Mouse (Mus musculus) limb, embryonic 14.5 days (tissue): ENCODE data around the gene Galntl6. TPM values are rescaled to one million over a fixed set of nuclear protein-coding genes. Genes with fewer than 3 reads are reported as not detected.

Experiments
- ATAC-seq: fragments of 200-750 bp; cut with Nextera tagmentation; 2 replicates; pipeline ENCODE4 v1.8.0; 2017; ENCODE audit warnings: low read depth, moderate number of reproducible peaks, moderate TSS enrichment; ENCODE audit not compliant: low FRiP score
- DNase-seq: peaks from one replicate; pipeline ENCODE4 v3.0.0-alpha.2; 2015; ENCODE audit warnings: low spot score
- H3K27ac ChIP-seq: fragments of 300-500 bp; sonication (generic); replicated peaks from 2 replicates; pipeline ENCODE4 v1.5.1; 2014; ENCODE audit warnings: low read depth, mild to moderate bottlenecking, low read length, moderate library complexity, mixed read lengths
- H3K27me3 ChIP-seq: fragments of 300-500 bp; sonication (generic); 2 replicates; pipeline ENCODE4 v1.6.1; 2014; ENCODE audit warnings: low read length, mixed read lengths; ENCODE audit not compliant: control insufficient read depth, insufficient read depth
- H3K36me3 ChIP-seq: fragments of 300-500 bp; sonication (generic); 2 replicates; pipeline ENCODE4 v1.6.1; 2014; ENCODE audit warnings: mild to moderate bottlenecking, low read length, moderate library complexity, mixed read lengths; ENCODE audit not compliant: control insufficient read depth, insufficient read depth
- H3K4me1 ChIP-seq: fragments of 300-500 bp; sonication (generic); 2 replicates; pipeline ENCODE4 v1.6.1; 2014; ENCODE audit warnings: antibody characterized with exemption, low read length, mixed read lengths; ENCODE audit not compliant: control insufficient read depth, insufficient read depth
- H3K4me2 ChIP-seq: fragments of 300-500 bp; sonication (generic); replicated peaks from 2 replicates; pipeline ENCODE4 v1.6.1; 2014; ENCODE audit warnings: low read depth, mild to moderate bottlenecking, low read length, moderate library complexity; ENCODE audit not compliant: severe bottlenecking
- H3K4me3 ChIP-seq: fragments of 300-500 bp; sonication (generic); replicated peaks from 2 replicates; pipeline ENCODE4 v1.5.1; 2014; ENCODE audit warnings: low read length
- H3K9ac ChIP-seq: fragments of 300-500 bp; sonication (generic); 2 replicates; pipeline ENCODE4 v1.6.1; 2014; ENCODE audit warnings: mild to moderate bottlenecking, low read depth, low read length, moderate library complexity; ENCODE audit not compliant: severe bottlenecking
- H3K9me3 ChIP-seq: fragments of 300-500 bp; sonication (generic); 2 replicates; pipeline ENCODE4 v1.6.1; 2016; ENCODE audit warnings: low read length; ENCODE audit not compliant: control insufficient read depth
- POLR2A ChIP-seq: fragments of 200-500 bp; IDR thresholded peaks from 2 replicates; pipeline ENCODE4 v1.8.0; 2012; ENCODE audit warnings: inconsistent platforms, mild to moderate bottlenecking, moderate library complexity, borderline replicate concordance; ENCODE audit not compliant: insufficient read depth, insufficient read length; ENCODE audit errors: extremely low read depth
- WGBS: fragments of 180-500 bp; shearing (Covaris S2); extraction: QIAGEN DNeasy Blood & Tissue Kit; methylation state at CpG from one replicate; pipeline ENCODE4 v1.1.7; 2014; 5-methylcytosine and 5-hydroxymethylcytosine counted together
- polyA plus RNA-seq, 2 experiments: library from polyadenylated mRNA; depleted of rRNA in 1 of 2; stranded (reverse) in 1 of 2; unstranded in 1 of 2; fragments of >200 nt; fragmentation: Nextera tagmentation in 1 of 2; extraction: Ambion mirVana in 1 of 2; gene quantifications; 2 replicates each; pipeline versions ENCODE4 v1.2.1 to v1.2.3; 2012 to 2014

Gene Galntl6
- polyA plus RNA-seq, 2 experiments, result 0.57 to 0.65 TPM

- 62% methylated on average over 3 of the region's 3 CpGs for WGBS
- Histone ChIP-seq H3K27me3 (peaks cover 25% of the 10 kb centered on the region), H3K9ac (no peak overlapping the region), H3K4me2 (no peak overlapping the region), H3K9me3 (no peaks in the 10 kb centered on the region), H3K27ac (no peak overlapping the region), H3K4me1 (0 out of 2 replicates have a peak, but pooled peaks cover 4% of the 10 kb centered on the region), H3K36me3 (no peaks in the 10 kb centered on the region), H3K4me3 (no peak overlapping the region)
- ATAC-seq (no peak), DNase-seq (no peak)
- no peak for TF ChIP-seq POLR2A
These were observed 1.2 kb upstream of the Galntl6 start for GRCm38 (mm10) chr8:58913640-58913968.

GRCm38 (mm10) chr8:58912840-58913639 lies 600 bp upstream of the Galntl6 start:
- H3K4me3 ChIP-seq, result peak overlapping the region; percentile 55
- H3K4me2 ChIP-seq, result peak overlapping the region; percentile 99
- 0 out of 2 replicates have a peak, but pooled peaks cover 4% of the 10 kb centered on the region for H3K4me1 ChIP-seq
- H3K9ac ChIP-seq, result peak overlapping the region; percentile 55
- no peaks in the 10 kb centered on the region for H3K9me3 ChIP-seq
- H3K36me3 ChIP-seq, result no peaks in the 10 kb centered on the region
- peak; percentile 19; the same call in 1 of the 2 replicates for ATAC-seq
- H3K27ac ChIP-seq, result no peak overlapping the region
- no peak for TF ChIP-seq POLR2A
- H3K27me3 ChIP-seq, result peaks cover 25% of the 10 kb centered on the region
- WGBS, result 3% methylated on average over 28 of the region's 30 CpGs
- peak; percentile 10 for DNase-seq

GRCm38 (mm10) chr8:58911677-58912076 lies 763 bp downstream of the Galntl6 start, which contains the start of gene BC030500:
BC030500 (plus strand) TSS chr8:58911755.
- no peaks in the 10 kb centered on the region for H3K36me3 ChIP-seq
- no peak for TF ChIP-seq POLR2A
- ATAC-seq (no peak), DNase-seq (no peak)
- 0 out of 2 replicates have a peak, but pooled peaks cover 4% of the 10 kb centered on the region for H3K4me1 ChIP-seq
- 8% methylated on average over 14 of the region's 14 CpGs for WGBS
- peak within 1 kb of the TSS; percentile 99 for H3K4me2 ChIP-seq
- peak within 1 kb of the TSS; percentile 55 for H3K4me3 ChIP-seq
- H3K27me3 ChIP-seq, result peaks cover 25% of the 10 kb centered on the region
- no peak within 1 kb of the TSS for H3K27ac ChIP-seq
- no peaks in the 10 kb centered on the region for H3K9me3 ChIP-seq
- H3K9ac ChIP-seq, result peak within 1 kb of the TSS; percentile 55

- Histone ChIP-seq H3K4me2 (no peak overlapping the region), H3K4me3 (no peak overlapping the region), H3K27me3 (no peaks in the 10 kb centered on the region), H3K27ac (no peak overlapping the region), H3K9ac (no peak overlapping the region), H3K4me1 (no peaks in the 10 kb centered on the region), H3K36me3 (no peaks in the 10 kb centered on the region), H3K9me3 (no peaks in the 10 kb centered on the region)
- DNase-seq (no peak), ATAC-seq (no peak)
- TF ChIP-seq POLR2A, result no peak
- whole genome bisulfite sequencing, result 38% methylated on average over 2 of the region's 2 CpGs
These were observed 8.0 kb downstream of the Galntl6 start for GRCm38 (mm10) chr8:58904465-58904864.

- 79% methylated on average over 6 of the region's 6 CpGs for WGBS
- no peak for DNase-seq
- Histone ChIP-seq H3K4me1 (no peaks in the 10 kb centered on the region), H3K27ac (no peak overlapping the region), H3K9ac (no peak overlapping the region), H3K36me3 (no peaks in the 10 kb centered on the region), H3K9me3 (no peaks in the 10 kb centered on the region), H3K4me3 (no peak overlapping the region), H3K27me3 (no peaks in the 10 kb centered on the region), H3K4me2 (no peak overlapping the region)
- no peak for TF ChIP-seq POLR2A
- ATAC-seq, result no peak
These were observed 16.5 kb downstream of the Galntl6 start for GRCm38 (mm10) chr8:58895960-58896359.
